Mouse (Mus musculus) limb, embryonic 14.5 days (tissue): ENCODE measurements around the gene Zfp536. TPM values are rescaled to one million over a fixed set of nuclear protein-coding genes. Genes with fewer than 3 reads are reported as not detected.

Source experiments
- ATAC-seq: fragments of 200-750 bp; cut with Nextera tagmentation; 2 replicates; pipeline ENCODE4 v1.8.0; 2017; ENCODE audit warnings: low read depth, moderate number of reproducible peaks, moderate TSS enrichment; ENCODE audit not compliant: low FRiP score
- DNase-seq: peaks from one replicate; pipeline ENCODE4 v3.0.0-alpha.2; 2015; ENCODE audit warnings: low spot score
- H3K27ac ChIP-seq: fragments of 300-500 bp; sonication (generic); replicated peaks from 2 replicates; pipeline ENCODE4 v1.5.1; 2014; ENCODE audit warnings: low read depth, mild to moderate bottlenecking, low read length, moderate library complexity, mixed read lengths
- H3K27me3 ChIP-seq: fragments of 300-500 bp; sonication (generic); 2 replicates; pipeline ENCODE4 v1.6.1; 2014; ENCODE audit warnings: low read length, mixed read lengths; ENCODE audit not compliant: control insufficient read depth, insufficient read depth
- H3K36me3 ChIP-seq: fragments of 300-500 bp; sonication (generic); 2 replicates; pipeline ENCODE4 v1.6.1; 2014; ENCODE audit warnings: mild to moderate bottlenecking, low read length, moderate library complexity, mixed read lengths; ENCODE audit not compliant: control insufficient read depth, insufficient read depth
- H3K4me1 ChIP-seq: fragments of 300-500 bp; sonication (generic); 2 replicates; pipeline ENCODE4 v1.6.1; 2014; ENCODE audit warnings: antibody characterized with exemption, low read length, mixed read lengths; ENCODE audit not compliant: control insufficient read depth, insufficient read depth
- H3K4me2 ChIP-seq: fragments of 300-500 bp; sonication (generic); replicated peaks from 2 replicates; pipeline ENCODE4 v1.6.1; 2014; ENCODE audit warnings: low read depth, mild to moderate bottlenecking, low read length, moderate library complexity; ENCODE audit not compliant: severe bottlenecking
- H3K4me3 ChIP-seq: fragments of 300-500 bp; sonication (generic); replicated peaks from 2 replicates; pipeline ENCODE4 v1.5.1; 2014; ENCODE audit warnings: low read length
- H3K9ac ChIP-seq: fragments of 300-500 bp; sonication (generic); 2 replicates; pipeline ENCODE4 v1.6.1; 2014; ENCODE audit warnings: mild to moderate bottlenecking, low read depth, low read length, moderate library complexity; ENCODE audit not compliant: severe bottlenecking
- H3K9me3 ChIP-seq: fragments of 300-500 bp; sonication (generic); 2 replicates; pipeline ENCODE4 v1.6.1; 2016; ENCODE audit warnings: low read length; ENCODE audit not compliant: control insufficient read depth
- POLR2A ChIP-seq: fragments of 200-500 bp; IDR thresholded peaks from 2 replicates; pipeline ENCODE4 v1.8.0; 2012; ENCODE audit warnings: inconsistent platforms, mild to moderate bottlenecking, moderate library complexity, borderline replicate concordance; ENCODE audit not compliant: insufficient read depth, insufficient read length; ENCODE audit errors: extremely low read depth
- WGBS: fragments of 180-500 bp; shearing (Covaris S2); extraction: QIAGEN DNeasy Blood & Tissue Kit; methylation state at CpG from one replicate; pipeline ENCODE4 v1.1.7; 2014; 5-methylcytosine and 5-hydroxymethylcytosine counted together
- polyA plus RNA-seq, 2 experiments: library from polyadenylated mRNA; depleted of rRNA in 1 of 2; stranded (reverse) in 1 of 2; unstranded in 1 of 2; fragments of >200 nt; fragmentation: Nextera tagmentation in 1 of 2; extraction: Ambion mirVana in 1 of 2; gene quantifications; 2 replicates each; pipeline versions ENCODE4 v1.2.1 to v1.2.3; 2012 to 2014

Zfp536 gene
- polyA plus RNA-seq, 2 experiments = 3.8 to 6.5 TPM

DNA sequence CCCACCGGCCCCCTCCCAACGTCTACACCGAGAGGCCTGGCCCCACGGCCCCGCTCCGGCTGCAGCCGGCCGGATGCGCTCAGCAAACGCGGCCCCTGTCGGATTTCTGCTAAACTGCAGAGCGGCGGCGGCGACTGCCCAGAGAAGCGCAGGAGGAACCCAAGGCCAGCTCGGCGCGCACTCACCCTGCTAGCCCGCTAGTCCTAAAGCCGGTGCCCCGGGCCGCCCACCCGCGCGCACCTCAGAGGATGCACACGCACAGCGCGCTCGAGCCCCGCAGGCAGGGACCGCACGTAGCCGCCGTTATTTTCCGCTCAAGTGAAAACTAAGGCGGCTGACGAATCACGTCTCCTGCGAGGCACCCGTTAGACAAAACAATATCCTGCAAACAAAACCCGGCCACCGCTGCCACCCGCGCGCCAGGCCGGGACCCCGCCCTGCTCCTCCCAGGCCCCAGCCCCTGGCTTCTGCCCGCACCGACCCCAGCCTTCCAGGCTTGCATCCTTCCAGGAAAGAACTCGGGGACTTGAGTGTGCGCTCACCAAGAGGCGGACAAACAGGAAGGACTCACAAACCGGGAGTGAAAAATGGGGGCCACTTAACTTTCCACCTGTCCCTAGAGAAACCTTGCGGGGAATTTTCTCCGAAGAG, 2.9 kb downstream of the Zfp536 start:
- H3K9ac ChIP-seq = peak overlapping the region; percentile 60
- peak overlapping the region; percentile 52 for H3K4me3 ChIP-seq
- peak overlapping the region; percentile 98 for H3K4me2 ChIP-seq
- DNase-seq (peak; percentile 81), ATAC-seq (peak; percentile 81)
- WGBS = under 1% methylated on average over 56 of the region's 57 CpGs
- peaks cover 78% of the 10 kb centered on the region for H3K27me3 ChIP-seq
- no peaks in the 10 kb centered on the region for H3K36me3 ChIP-seq
- no peak for TF ChIP-seq POLR2A
- H3K4me1 ChIP-seq = 0 out of 2 replicates have a peak, but pooled peaks cover 6% of the 10 kb centered on the region
- H3K9me3 ChIP-seq = no peaks in the 10 kb centered on the region
- 0 out of 2 replicates have a peak overlapping the region, but pooled peaks have one; percentile 38 for H3K27ac ChIP-seq

DNA sequence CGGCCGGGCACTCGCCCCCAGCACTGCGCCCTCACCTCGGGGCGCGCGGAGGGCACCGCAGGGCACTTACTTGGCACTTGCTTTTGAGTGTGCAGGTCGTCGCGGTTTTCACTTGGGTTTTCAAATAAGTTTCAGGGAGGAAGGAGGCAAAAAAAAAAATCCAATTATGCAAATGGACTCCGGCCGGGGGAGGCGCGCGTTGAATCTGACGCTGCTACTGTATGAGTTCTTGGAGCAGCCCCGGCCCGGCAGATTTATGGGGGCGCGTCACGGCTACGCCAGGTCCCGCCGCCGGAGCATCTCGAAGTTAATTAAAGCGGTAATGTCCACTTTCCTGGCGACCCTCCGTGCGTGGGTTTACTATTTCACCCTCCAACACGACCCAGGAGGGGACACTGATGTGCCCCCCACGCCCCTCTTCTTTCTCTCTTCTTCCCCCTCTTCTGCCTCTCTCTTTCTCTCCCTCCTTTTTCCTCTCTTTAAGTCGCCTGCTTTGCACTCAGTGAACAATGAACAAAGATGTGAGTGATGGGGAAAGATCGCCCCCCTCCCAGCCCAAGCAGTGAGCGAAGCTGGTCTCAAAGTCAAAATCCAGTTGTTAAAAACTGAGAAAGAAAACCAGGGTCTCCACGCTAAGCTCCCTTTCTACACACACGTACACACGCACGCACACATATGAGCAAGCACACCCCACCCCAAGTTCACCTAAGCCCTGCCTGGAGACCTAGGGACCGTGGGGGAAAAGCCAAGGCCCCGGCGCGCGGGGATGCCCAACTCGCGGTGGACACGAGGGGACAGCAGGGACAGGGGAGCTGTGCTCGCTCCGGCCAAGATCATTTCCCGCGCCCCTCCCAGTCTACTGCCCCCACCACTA, 3.7 kb downstream of the Zfp536 start:
- Histone ChIP-seq H3K9me3 (no peaks in the 10 kb centered on the region), H3K27ac (no peak overlapping the region), H3K4me2 (peak overlapping the region; percentile 98), H3K27me3 (peaks cover 71% of the 10 kb centered on the region), H3K36me3 (no peaks in the 10 kb centered on the region), H3K4me3 (peak overlapping the region; percentile 52), H3K9ac (peak overlapping the region; percentile 60), H3K4me1 (0 out of 2 replicates have a peak, but pooled peaks cover 6% of the 10 kb centered on the region)
- peak; percentile 58 for ATAC-seq
- no peak for TF ChIP-seq POLR2A
- peak; percentile 33 for DNase-seq
- under 1% methylated on average over 53 of the region's 53 CpGs for WGBS

DNA sequence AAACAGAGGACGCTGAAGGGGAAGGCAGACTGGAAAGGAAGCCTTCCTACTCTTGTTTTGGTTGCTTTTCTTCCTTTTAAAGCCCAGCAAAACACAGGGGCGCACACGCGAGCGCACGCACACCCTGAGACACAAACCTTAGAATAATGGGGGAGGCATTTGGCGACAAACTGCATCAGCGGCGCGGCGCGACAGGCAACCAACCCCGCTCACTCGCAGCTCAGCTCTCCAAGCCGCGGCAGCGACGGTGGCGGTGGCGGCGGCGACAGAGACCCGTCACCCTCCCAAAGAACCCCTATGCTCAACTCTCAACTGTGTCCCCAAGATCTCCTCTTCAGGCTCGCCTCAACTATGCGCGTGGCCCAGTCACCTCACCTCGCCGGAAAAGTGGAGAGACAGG, 4.4 kb downstream of the Zfp536 start:
- Histone ChIP-seq H3K4me3 (peak overlapping the region; percentile 52), H3K27ac (no peak overlapping the region), H3K4me2 (peak overlapping the region; percentile 98), H3K9me3 (no peaks in the 10 kb centered on the region), H3K27me3 (peaks cover 64% of the 10 kb centered on the region), H3K36me3 (no peaks in the 10 kb centered on the region), H3K4me1 (0 out of 2 replicates have a peak, but pooled peaks cover 6% of the 10 kb centered on the region), H3K9ac (peak overlapping the region; percentile 60)
- no peak for ATAC-seq
- under 1% methylated on average over 28 of the region's 28 CpGs for WGBS
- no peak for TF ChIP-seq POLR2A
- no peak for DNase-seq

DNA sequence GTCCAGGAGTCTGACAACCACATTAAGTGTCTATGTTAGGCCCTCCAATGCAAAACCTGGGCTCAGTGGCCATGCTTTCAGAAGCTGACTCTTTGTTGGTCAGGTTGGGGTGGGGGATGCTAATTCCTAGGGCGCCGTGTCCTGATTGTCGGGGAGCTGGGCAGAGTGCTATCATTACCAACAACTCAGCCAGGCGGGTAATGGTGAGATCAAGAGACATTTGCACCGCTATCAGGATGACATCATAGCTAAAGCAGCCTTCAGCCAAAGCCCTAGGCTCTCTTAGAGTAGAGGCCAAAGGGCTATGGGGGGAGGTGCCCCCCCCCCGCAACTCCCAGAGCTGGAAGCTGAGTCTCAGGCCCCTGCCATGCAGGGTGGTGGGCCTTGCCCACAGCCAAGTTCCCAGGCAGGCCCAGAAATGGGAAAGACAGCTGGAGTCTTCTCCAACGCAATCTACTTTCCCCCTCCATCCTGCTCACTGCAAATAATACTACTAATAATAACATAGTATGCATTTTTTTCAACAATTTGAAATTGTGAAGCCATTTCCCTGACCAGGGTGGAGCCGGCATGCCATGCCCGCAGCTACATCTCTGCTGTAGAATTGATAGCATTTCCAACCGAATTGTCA, 5.0 kb downstream of the Zfp536 start:
- H3K4me2 ChIP-seq = peak overlapping the region; percentile 98
- no peak overlapping the region for H3K27ac ChIP-seq
- WGBS = 7% methylated on average over 10 of the region's 10 CpGs
- no peaks in the 10 kb centered on the region for H3K9me3 ChIP-seq
- no peak overlapping the region for H3K9ac ChIP-seq
- H3K27me3 ChIP-seq = peaks cover 59% of the 10 kb centered on the region
- peak overlapping the region; percentile 52 for H3K4me3 ChIP-seq
- TF ChIP-seq POLR2A = no peak
- no peaks in the 10 kb centered on the region for H3K36me3 ChIP-seq
- DNase-seq = no peak
- no peak for ATAC-seq
- H3K4me1 ChIP-seq = 0 out of 2 replicates have a peak, but pooled peaks cover 6% of the 10 kb centered on the region

DNA sequence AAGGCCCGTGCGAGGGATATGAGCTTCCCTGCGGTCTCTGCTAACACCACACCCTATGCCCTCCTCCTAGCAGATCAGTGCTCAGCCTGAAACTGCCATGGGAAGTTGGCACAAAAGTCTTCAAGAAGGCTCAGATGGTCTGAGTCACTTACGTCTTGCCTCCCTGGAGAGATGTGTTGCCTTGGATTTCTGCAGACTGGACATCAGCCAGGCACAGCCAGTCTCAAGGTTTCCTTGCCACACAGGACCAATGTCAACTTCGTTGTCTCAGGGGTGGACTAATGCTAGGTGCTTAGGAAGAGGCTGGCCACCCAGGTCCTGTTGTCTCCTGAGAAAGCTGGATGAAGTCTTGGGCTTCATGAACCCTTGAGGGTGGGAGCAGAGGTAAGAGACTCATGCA, 14.6 kb downstream of the Zfp536 start:
- no peak overlapping the region for H3K4me2 ChIP-seq
- no peak for TF ChIP-seq POLR2A
- ATAC-seq = no peak
- no peak overlapping the region for H3K27ac ChIP-seq
- WGBS = 91% methylated on average over 5 of the region's 5 CpGs
- H3K36me3 ChIP-seq = no peaks in the 10 kb centered on the region
- no peaks in the 10 kb centered on the region for H3K4me1 ChIP-seq
- H3K27me3 ChIP-seq = no peaks in the 10 kb centered on the region
- no peak for DNase-seq
- no peak overlapping the region for H3K9ac ChIP-seq
- no peaks in the 10 kb centered on the region for H3K9me3 ChIP-seq
- H3K4me3 ChIP-seq = no peak overlapping the region
